Mouse (Mus musculus) brown adipose tissue, adult 24 weeks (tissue): ENCODE measurements around the gene Tcea3. TPM values are rescaled to one million over a fixed set of nuclear protein-coding genes. Genes with fewer than 3 reads are reported as not detected.

Experiments used
- H3K27ac ChIP-seq: fragments of 200-500 bp; replicated peaks from 2 replicates; pipeline ENCODE4 v1.5.1; 2012; ENCODE audit warnings: low read depth, mild to moderate bottlenecking, low read length
- H3K4me1 ChIP-seq: fragments of 200-500 bp; 2 replicates; pipeline ENCODE4 v1.6.1; 2012; ENCODE audit warnings: low read length, mixed read lengths; ENCODE audit not compliant: control insufficient read depth, insufficient read depth, insufficient read length
- H3K4me3 ChIP-seq: fragments of 200-500 bp; 2 replicates; pipeline ENCODE4 v1.5.1; 2012; ENCODE audit warnings: low read depth, mild to moderate bottlenecking, low read length, moderate library complexity; ENCODE audit not compliant: insufficient read depth
- polyA plus RNA-seq: library from polyadenylated mRNA; stranded (reverse); fragments of >200 nt; gene quantifications from 2 replicates; pipeline ENCODE4 v1.2.4, GENCODE M21; 2012; ENCODE audit not compliant: missing spikeins, insufficient read depth, insufficient read length

Gene Tcea3
- polyA plus RNA-seq, 1 experiment = 11.6 TPM

DNA sequence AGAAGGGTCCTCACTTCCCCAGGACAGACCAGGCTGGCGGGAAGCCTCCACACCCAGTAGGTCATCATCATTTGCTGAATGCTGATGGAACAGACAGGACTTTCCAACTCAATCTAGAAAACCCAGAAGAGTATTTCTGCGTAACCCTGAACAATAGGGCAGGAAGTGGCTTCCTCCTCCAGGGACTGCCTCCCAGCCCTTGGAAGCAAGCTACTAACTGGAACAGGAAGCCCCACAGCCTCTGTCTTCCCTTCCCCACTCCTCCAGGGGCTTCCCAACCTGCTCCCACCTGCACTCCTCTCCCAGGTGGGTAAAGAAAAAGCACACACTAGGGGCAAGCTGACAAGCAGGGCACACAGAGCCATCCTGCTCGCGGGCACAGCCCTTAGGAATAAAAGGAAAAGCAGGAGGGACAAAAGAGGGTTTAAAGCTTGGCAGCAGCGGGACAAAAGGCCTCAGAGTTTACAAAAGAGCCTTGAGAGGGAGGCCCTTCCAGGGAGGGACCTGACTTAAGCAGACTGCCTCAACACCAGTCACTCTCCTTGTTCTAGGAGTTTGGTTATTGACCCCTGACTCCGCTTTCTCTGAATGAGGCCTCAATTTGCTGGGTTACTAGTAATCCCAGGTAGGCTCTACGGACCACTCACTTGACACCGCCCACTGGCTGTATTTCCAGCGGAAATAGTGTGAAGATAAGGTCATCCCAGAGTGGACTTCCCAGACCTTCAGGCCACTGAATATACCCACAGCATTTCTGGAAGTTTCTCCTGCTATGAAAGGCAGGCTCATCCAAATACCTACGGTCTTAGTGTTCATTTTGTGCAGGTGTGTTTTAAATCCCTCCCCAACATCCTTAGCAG, 35.3 kb downstream of the Tcea3 start:
- Histone ChIP-seq H3K4me1 (peaks cover 17% of the 10 kb centered on the region), H3K4me3 (peak overlapping the region; percentile 8; the same call in 1 of the 2 replicates), H3K27ac (peak overlapping the region; percentile 98)

DNA sequence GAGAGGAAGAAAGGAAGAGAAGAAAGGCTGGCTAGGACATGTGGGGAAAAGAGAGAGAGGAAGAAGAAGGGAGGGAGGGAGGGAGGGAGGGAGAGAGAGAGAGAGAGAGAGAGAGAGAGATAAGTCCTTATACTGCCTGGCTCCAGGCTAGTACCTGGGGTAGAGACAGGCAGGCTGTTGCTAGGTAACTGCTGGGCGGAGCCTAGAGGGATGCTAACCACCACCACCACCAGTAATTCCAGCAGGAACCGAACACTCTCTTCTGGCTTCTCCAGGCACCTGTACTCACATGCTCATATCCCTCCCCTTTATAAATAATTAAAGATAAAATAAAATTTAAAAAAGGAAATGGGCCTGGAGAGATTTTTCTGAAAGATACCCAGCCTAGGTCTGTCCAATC, 36.3 kb downstream of the Tcea3 start:
- no peak overlapping the region for H3K4me3 ChIP-seq
- H3K4me1 ChIP-seq = peaks cover 17% of the 10 kb centered on the region
- peak overlapping the region; percentile 99 for H3K27ac ChIP-seq

DNA sequence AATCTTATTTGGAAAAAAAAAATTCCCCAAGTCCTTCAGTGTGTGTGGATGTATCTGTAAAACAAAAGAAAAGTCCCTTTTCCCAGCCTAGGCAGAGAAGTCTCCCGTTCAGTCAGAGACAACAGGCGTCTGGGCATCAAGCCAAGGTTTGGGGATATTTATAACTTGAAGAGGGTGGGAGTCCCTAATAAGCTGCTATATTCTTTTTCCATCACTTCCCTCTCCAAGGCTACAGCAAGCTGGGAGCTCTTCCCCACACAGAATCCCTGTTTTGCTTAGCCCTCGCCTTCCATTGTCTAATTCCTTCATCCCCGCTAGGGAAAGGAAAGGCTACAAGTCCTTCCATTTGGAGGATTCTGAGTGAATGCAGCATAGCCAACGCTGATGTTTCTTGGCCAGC, 36.9 kb downstream of the Tcea3 start, which contains the start of gene Zfp46:
Zfp46 (plus strand) TSS at position 229 of the 400 bp plus-strand sequence.
- Histone ChIP-seq H3K27ac (peak within 1 kb of the TSS; percentile 99), H3K4me3 (peak within 1 kb of the TSS; percentile 64), H3K4me1 (peaks cover 17% of the 10 kb centered on the region)

DNA sequence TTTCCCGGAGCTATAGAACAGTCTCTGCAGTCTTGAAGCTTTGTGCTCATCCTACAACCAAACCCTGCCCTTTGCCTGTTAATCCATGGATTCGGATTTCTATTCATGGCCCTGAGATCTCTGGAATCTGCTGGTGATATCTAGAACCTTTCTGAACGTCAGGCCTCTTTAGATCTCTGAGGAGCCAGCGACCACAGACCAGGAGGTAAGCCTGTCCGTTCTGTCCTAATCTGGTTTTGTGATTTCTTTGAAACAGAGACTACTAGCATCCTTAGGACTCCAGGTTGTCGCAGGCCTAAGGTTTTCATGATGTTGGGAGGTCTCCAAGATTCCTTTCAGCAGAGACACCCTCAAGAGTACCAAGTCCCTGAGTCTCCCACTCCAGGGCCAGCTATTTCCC, 37.4 kb downstream of the Tcea3 start:
- Histone ChIP-seq H3K4me3 (peak overlapping the region; percentile 62), H3K4me1 (peaks cover 17% of the 10 kb centered on the region)

DNA sequence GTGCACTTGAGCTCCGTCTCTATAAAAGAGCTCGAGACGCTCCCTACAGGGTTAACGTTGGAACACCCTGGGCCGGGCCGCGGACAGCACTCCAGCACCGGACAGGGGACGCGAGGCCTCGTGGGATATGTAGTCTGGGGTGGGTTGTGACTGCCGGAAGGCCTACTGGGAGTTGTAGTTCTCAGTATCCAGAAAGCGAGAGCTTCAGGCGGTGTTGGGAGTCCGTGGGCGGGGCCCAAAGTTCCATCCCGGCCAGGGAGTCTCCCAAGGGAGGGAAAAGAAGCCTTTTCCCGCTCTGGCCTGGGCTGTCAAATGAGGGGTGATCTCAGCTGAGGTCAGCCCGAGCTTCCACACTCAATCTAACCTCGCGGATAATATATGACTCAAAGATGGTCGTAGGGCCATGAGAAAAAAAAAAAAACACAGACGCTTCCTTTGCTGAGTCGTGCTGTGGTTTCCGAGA, 37.9 kb downstream of the Tcea3 start:
- Histone ChIP-seq H3K4me1 (peaks cover 17% of the 10 kb centered on the region), H3K27ac (peak overlapping the region; percentile 99), H3K4me3 (peak overlapping the region; percentile 64)

More for the DNA sequence above, 37.4 kb downstream of the Tcea3 start:
- peak overlapping the region; percentile 99 for H3K27ac ChIP-seq

DNA sequence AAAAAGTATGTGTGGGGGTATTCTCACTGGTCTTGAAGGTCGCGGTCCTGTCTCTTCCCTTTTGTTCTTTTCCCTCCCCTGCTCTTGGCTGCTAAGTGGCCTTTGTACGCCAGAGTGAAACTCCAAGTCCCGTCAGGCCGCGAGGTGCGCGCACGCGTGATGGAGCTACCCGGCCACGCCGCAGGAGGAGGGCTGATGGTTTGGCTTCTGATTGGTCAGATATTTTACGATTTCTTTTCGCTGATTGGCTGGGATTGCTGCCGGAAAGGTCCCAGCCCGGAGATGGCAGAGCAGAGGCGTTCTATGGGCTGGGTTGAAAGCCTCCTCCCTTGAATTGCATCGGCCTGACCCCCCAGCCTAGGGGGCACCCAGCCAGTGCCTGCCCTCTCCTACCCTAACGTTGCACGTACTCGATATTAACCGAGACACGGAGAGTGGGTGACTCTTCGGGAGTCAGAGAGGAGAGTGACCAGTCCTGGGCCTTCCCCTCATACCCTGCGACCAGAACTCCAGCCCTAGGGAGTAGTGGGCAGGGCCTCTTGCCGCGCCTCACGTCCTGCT, 38.4 kb downstream of the Tcea3 start:
- Histone ChIP-seq H3K4me1 (peaks cover 17% of the 10 kb centered on the region), H3K27ac (peak overlapping the region; percentile 83), H3K4me3 (peak overlapping the region; percentile 73)

DNA sequence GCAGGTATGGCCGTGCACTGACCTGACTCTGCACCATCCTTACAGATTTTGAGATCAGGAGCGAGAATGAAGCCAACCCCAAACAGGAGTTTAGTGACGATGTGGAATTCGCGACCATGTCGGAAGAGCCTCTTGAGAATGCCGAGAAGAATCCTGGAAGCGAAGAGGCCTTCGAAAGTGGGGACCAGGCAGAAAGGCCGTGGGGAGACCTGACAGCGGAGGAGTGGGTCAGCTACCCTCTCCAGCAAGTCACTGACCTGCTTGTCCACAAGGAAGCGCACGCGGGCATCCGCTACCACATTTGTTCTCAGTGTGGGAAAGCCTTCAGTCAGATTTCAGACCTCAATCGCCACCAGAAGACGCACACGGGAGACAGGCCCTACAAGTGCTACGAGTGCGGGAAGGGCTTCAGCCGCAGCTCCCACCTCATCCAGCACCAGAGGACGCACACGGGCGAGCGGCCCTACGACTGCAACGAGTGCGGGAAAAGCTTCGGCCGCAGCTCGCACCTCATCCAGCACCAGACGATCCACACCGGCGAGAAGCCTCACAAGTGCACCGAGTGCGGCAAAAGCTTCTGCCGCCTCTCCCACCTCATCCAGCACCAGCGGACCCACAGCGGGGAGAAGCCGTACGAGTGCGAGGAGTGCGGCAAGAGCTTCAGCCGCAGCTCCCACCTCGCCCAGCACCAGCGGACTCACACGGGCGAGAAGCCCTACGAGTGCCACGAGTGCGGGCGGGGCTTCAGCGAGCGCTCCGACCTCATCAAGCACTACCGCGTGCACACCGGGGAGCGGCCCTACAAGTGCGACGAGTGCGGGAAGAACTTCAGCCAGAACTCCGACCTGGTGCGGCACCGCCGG, 42.6 kb downstream of the Tcea3 start:
- H3K27ac ChIP-seq = no peak overlapping the region
- H3K4me3 ChIP-seq = no peak overlapping the region
- peaks cover 3% of the 10 kb centered on the region; the same call in 1 of the 2 replicates for H3K4me1 ChIP-seq

DNA sequence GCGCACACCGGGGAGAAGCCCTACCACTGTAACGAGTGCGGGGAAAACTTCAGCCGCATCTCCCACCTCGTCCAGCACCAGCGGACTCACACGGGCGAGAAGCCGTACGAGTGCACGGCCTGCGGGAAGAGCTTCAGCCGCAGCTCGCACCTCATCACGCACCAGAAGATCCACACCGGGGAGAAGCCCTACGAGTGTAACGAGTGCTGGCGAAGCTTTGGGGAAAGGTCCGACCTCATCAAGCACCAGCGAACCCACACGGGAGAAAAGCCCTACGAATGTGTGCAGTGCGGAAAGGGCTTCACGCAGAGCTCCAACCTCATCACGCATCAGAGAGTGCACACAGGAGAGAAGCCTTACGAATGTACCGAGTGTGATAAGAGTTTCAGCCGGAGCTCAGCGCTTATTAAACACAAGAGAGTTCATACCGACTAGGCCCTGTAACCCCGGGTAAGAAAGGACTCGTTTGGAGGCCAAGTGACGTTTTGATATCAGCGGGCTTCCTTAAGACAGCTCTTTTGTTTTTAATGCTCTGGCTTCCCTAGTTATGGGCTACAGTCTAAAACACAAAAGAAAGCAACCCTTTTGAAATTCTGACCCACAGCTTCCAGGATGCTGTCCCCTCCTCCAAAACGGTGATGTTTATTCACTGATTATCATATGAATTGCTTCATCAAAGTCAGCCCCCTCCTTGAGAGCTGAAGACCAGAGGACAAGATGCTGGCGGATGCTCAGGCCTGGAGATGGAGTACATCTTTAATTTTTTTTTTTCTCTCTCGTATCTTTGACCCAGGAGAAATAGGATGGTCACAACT, 43.5 kb downstream of the Tcea3 start:
- H3K27ac ChIP-seq = no peak overlapping the region
- no peak overlapping the region for H3K4me3 ChIP-seq
- peaks cover 3% of the 10 kb centered on the region; the same call in 1 of the 2 replicates for H3K4me1 ChIP-seq

DNA sequence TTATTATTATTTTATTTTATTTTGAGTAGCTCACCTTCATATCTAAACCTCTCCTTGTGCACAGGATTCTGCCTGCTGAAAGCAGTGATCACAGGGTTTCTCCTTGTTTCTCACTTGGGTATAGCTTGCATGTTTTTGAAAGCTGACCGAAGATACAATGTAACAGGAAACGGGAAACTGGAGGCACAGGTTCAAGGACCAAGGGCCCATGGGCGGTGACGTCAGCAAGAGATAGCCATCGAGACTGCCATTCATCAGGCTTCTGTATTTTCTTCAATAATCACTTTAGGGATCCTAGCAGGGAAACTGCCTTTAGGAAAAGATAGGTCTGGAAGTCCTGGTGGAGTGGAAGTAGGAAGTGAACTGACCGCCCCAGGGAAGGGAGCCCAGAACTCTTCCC, 44.2 kb downstream of the Tcea3 start:
- Histone ChIP-seq H3K27ac (no peak overlapping the region), H3K4me1 (peaks cover 1% of the 10 kb centered on the region; the same call in 1 of the 2 replicates), H3K4me3 (no peak overlapping the region)

DNA sequence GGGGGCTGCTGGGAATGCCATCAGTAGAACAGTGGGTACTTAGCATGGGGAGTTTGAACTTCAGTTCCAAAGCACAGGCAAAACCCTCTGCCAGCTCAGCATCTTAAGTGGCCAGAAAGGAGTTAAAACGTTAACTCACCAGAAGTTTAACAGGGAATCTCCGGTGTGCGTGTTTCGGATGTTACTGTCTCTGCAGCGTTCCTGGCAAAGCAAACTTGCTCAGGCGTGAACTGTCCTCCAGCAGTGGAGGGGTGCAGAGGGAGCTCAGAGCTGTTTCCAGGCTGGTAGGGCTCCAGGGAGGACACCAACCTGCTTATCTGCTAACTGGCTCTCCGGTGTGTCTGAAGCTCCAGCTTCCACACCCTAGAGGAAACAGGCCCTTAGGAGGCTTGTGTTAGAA, 48.4 kb downstream of the Tcea3 start:
- Histone ChIP-seq H3K4me1 (no peaks in the 10 kb centered on the region), H3K4me3 (no peak overlapping the region), H3K27ac (no peak overlapping the region)

DNA sequence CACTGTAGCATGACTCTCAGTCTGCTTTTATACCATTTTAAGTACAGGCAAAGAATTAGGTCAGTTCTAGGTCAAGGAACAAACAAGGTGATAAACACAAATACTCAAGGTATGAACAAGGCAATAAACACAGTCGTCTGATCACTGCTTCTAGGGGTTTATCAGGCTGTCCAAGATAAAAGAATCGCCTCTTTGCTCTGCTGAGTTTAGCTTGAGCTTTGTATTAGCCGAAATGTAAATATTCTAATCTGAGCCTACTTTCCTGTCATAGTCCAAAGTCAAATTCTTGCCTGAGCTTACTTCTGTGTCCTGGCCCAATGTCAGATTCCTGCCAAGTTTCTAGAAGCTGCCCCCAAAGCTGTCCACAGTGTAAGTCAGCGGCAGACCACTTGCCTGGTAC, 54.9 kb downstream of the Tcea3 start:
- no peak overlapping the region for H3K27ac ChIP-seq
- H3K4me1 ChIP-seq = no peaks in the 10 kb centered on the region
- no peak overlapping the region for H3K4me3 ChIP-seq

DNA sequence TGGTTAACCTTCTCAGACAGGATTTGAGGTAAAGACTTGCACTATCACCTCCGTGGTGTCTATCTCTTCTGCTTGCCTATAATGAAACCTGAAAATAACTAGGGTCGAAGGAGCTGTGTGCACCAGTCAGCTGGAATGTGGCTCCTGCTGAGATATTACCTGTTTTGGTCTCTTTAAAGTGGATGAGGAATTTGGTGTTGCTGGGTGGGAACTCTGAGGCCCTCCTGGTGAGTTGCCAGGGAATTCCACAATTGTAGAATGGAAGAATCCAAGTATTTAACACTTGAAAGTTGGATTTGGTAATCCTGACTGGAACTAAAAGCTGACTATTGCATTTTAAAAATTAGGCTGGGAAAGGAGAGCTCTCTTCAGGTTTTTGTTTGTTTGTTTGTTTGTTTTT, 56.7 kb downstream of the Tcea3 start:
- Histone ChIP-seq H3K4me1 (no peaks in the 10 kb centered on the region), H3K27ac (no peak overlapping the region), H3K4me3 (no peak overlapping the region)

DNA sequence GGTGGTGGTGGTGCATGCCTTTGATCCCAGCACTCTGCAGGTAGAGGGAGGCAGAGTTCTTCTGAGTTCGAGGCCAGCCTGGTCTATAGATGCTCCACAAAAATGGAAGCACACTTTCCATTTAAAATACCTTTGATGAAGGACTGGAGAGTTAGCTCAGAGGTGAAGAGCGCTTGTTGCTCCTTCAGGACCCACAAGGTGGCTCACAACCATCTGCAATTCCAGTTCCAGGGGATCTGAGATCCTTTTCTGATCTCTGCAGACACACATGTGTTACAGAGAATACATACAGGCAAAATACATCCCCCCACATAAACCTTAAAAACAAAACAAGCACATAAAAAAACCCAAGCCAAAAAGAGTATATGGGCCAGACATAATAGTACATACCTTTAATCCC, 60.8 kb downstream of the Tcea3 start:
- no peak overlapping the region for H3K4me3 ChIP-seq
- H3K27ac ChIP-seq = no peak overlapping the region
- H3K4me1 ChIP-seq = peaks cover 8% of the 10 kb centered on the region

DNA sequence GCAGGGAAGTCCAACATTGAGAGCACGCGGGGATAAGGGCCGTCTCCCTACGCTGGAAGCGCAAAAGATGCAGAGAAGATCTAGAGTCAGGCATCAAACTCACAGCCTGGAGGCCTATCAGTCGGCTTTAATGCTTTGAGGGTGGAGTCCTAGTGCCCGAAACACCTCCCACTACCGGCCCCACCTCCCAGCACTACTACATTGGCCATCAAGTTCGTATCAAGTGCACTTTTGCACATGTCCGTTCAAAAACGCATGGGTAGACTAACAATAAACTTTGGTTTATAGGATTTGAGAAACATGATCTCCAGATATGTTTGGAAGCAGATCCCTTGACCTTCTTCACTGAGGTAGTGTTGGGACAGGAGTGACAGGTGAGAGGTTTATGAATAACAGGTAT, 62.3 kb downstream of the Tcea3 start:
- no peak overlapping the region for H3K27ac ChIP-seq
- peak overlapping the region; percentile 75 for H3K4me3 ChIP-seq
- peaks cover 8% of the 10 kb centered on the region for H3K4me1 ChIP-seq
